Mouse (Mus musculus): ENCODE measurements at regions not wholly inside any gene's neighbourhood (a gene's known extent, or its start where the extent isn't known, plus 50 kb on each side); places are given as distances from the start of the nearest gene placed in this dataset.

DNA sequence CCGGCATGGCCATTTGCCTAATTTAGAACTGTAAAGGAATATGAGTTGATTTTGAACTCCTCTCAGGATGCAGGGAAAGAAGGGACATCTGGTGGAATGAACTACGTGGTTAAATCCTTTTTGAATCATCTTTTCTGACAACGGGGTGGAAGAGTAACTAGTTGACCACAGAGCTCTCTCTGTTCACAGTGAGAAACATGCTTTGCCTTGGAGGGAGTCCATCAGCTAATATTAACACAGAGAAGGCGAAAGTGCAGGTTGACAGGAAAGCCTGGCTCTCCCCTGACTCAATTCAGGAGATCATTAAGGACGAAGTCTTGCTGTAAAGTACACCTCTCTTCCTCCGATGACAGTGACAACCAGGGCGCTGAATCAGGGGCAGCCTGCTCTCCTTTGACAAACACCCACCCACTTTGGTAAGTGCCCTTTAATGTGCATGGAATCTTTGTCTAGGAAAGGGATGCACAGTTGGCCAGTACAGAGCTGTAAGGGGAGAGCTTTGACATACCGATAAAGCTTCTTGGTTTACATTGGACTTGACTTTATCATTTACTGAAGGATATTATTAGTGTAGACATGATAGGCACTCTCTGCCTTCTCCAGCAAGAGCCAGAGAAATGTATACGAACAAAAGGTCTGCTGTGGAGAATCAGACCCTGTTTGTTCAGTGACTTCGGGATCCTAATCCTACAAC lies 480.3 kb downstream of the Gm10295 start:
- DNase-seq (ENCODE audit: low read depth, low spot score) = no peak
- in situ Hi-C loops (cut with MboI; ENCODE audit: low sequenced_read_pairs in 2 of 2, unreplicated experiment in 2 of 2) = no loop called here
- H3K27ac ChIP-seq (ENCODE audit: insufficient read depth, low read depth, low read length, poor library complexity, severe bottlenecking) = no peak overlapping the region
- no peak overlapping the region for H3K4me3 ChIP-seq (ENCODE audit: insufficient read depth in 1 of 2, low read depth in 1 of 2, low read length in 2 of 2, poor library complexity in 1 of 2, severe bottlenecking in 1 of 2)
- TF ChIP-seq MAFK (IDR thresholded peaks at IDR 0.05; ENCODE audit: insufficient read depth, low read depth, low read length) = no peak
- TF ChIP-seq ZNF384 (IDR thresholded peaks at IDR 0.05; ENCODE audit: low read depth, low read length) = no peak
- no peak for TF ChIP-seq ZC3H11A (IDR thresholded peaks at IDR 0.05; ENCODE audit: borderline replicate concordance, low read depth, low read length)
- no peak for TF ChIP-seq CHD2 (IDR thresholded peaks at IDR 0.05; ENCODE audit: low read depth, low read length)
- TF ChIP-seq HCFC1 (IDR thresholded peaks at IDR 0.05; ENCODE audit: borderline replicate concordance, insufficient read depth, low read length) = no peak
- no peaks in the 10 kb centered on the region for H3K36me3 ChIP-seq (ENCODE audit: control insufficient read depth, insufficient read depth, low read length, poor library complexity, severe bottlenecking)
- no peaks in the 10 kb centered on the region for H3K4me1 ChIP-seq (ENCODE audit: control insufficient read depth in 2 of 2, insufficient read depth in 2 of 2, low read length in 2 of 2, poor library complexity in 1 of 2)
- no peaks in the 10 kb centered on the region for H3K9me3 ChIP-seq (ENCODE audit: control insufficient read depth, insufficient read depth, low read depth, low read length)
- H3K9ac ChIP-seq (ENCODE audit: insufficient read depth, low read depth, low read length, poor library complexity, severe bottlenecking) = no peak overlapping the region

- Histone ChIP-seq H3K9me3 (ENCODE audit: control insufficient read depth, insufficient read depth, low read depth, low read length) (no peaks in the 10 kb centered on the region), H3K27ac (ENCODE audit: insufficient read depth, low read depth, low read length, poor library complexity, severe bottlenecking) (no peak overlapping the region), H3K4me1 (ENCODE audit: control insufficient read depth in 2 of 2, insufficient read depth in 2 of 2, low read length in 2 of 2, poor library complexity in 1 of 2) (no peaks in the 10 kb centered on the region), H3K4me3 (ENCODE audit: insufficient read depth in 1 of 2, low read depth in 1 of 2, low read length in 2 of 2, poor library complexity in 1 of 2, severe bottlenecking in 1 of 2) (no peak overlapping the region), H3K36me3 (ENCODE audit: control insufficient read depth, insufficient read depth, low read length, poor library complexity, severe bottlenecking) (no peaks in the 10 kb centered on the region), H3K9ac (ENCODE audit: insufficient read depth, low read depth, low read length, poor library complexity, severe bottlenecking) (no peak overlapping the region)
- DNase-seq (ENCODE audit: low read depth, low spot score) = no peak
- TF ChIP-seq HCFC1 (IDR thresholded peaks at IDR 0.05; ENCODE audit: borderline replicate concordance, insufficient read depth, low read length) (no peak), CHD2 (IDR thresholded peaks at IDR 0.05; ENCODE audit: low read depth, low read length) (no peak), MAFK (IDR thresholded peaks at IDR 0.05; ENCODE audit: insufficient read depth, low read depth, low read length) (no peak), ZC3H11A (IDR thresholded peaks at IDR 0.05; ENCODE audit: borderline replicate concordance, low read depth, low read length) (no peak)
- in situ Hi-C loops (cut with MboI; ENCODE audit: low sequenced_read_pairs in 2 of 2, unreplicated experiment in 2 of 2) = no loop called here
These were observed 482.2 kb downstream of the Gm10295 start for GRCm38 (mm10) chr7:70869125-70869524.

- no peak overlapping the region for H3K9ac ChIP-seq (ENCODE audit: insufficient read depth, low read depth, low read length, poor library complexity, severe bottlenecking)
- no peak overlapping the region for H3K27ac ChIP-seq (ENCODE audit: insufficient read depth, low read depth, low read length, poor library complexity, severe bottlenecking)
- no peak for DNase-seq (ENCODE audit: low read depth, low spot score)
- H3K9me3 ChIP-seq (ENCODE audit: control insufficient read depth, insufficient read depth, low read depth, low read length) = no peaks in the 10 kb centered on the region
- no peak overlapping the region for H3K4me3 ChIP-seq (ENCODE audit: insufficient read depth in 1 of 2, low read depth in 1 of 2, low read length in 2 of 2, poor library complexity in 1 of 2, severe bottlenecking in 1 of 2)
- in situ Hi-C loops (cut with MboI; ENCODE audit: low sequenced_read_pairs in 2 of 2, unreplicated experiment in 2 of 2) = no loop called here
- no peaks in the 10 kb centered on the region for H3K4me1 ChIP-seq (ENCODE audit: control insufficient read depth in 2 of 2, insufficient read depth in 2 of 2, low read length in 2 of 2, poor library complexity in 1 of 2)
- TF ChIP-seq MAFK (IDR thresholded peaks at IDR 0.05; ENCODE audit: insufficient read depth, low read depth, low read length) = no peak
- no peak for TF ChIP-seq ZNF384 (IDR thresholded peaks at IDR 0.05; ENCODE audit: low read depth, low read length)
- no peak for TF ChIP-seq ZC3H11A (IDR thresholded peaks at IDR 0.05; ENCODE audit: borderline replicate concordance, low read depth, low read length)
- no peak for TF ChIP-seq CHD2 (IDR thresholded peaks at IDR 0.05; ENCODE audit: low read depth, low read length)
- no peak for TF ChIP-seq HCFC1 (IDR thresholded peaks at IDR 0.05; ENCODE audit: borderline replicate concordance, insufficient read depth, low read length)
- H3K36me3 ChIP-seq (ENCODE audit: control insufficient read depth, insufficient read depth, low read length, poor library complexity, severe bottlenecking) = no peaks in the 10 kb centered on the region
These were observed 491.3 kb downstream of the Gm10295 start for GRCm38 (mm10) chr7:70859957-70860356.

DNA sequence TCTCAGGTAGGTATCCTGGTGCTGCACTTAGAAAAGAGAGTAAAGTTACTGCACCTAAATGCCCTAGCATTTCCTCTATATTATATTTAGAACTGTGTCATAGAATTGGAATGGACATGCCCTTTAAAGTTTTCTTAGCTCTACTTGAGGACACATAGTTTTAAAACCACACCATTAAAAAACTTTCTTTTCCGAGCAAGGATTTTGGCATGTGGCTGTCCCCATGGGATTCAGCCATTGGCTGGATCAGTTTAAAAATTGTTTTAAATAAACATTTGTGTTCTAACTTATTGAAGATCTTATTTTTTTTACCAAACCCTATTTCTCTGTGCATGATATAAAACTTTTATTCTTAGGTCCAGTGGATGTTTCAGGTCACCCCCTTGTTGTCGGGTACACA lies 484.2 kb upstream of the Nr2f2 start:
- H3K27ac ChIP-seq (ENCODE audit: insufficient read depth, low read depth, low read length, poor library complexity, severe bottlenecking) = no peak overlapping the region
- H3K9ac ChIP-seq (ENCODE audit: insufficient read depth, low read depth, low read length, poor library complexity, severe bottlenecking) = no peak overlapping the region
- DNase-seq (ENCODE audit: low read depth, low spot score) = no peak
- TF ChIP-seq HCFC1 (IDR thresholded peaks at IDR 0.05; ENCODE audit: borderline replicate concordance, insufficient read depth, low read length) (no peak), MAFK (IDR thresholded peaks at IDR 0.05; ENCODE audit: insufficient read depth, low read depth, low read length) (no peak), ZNF384 (IDR thresholded peaks at IDR 0.05; ENCODE audit: low read depth, low read length) (no peak)
- in situ Hi-C loops (cut with MboI; ENCODE audit: low sequenced_read_pairs in 2 of 2, unreplicated experiment in 2 of 2) = no loop called here
- no peaks in the 10 kb centered on the region for H3K9me3 ChIP-seq (ENCODE audit: control insufficient read depth, insufficient read depth, low read depth, low read length)
- H3K4me3 ChIP-seq (ENCODE audit: insufficient read depth in 1 of 2, low read depth in 1 of 2, low read length in 2 of 2, poor library complexity in 1 of 2, severe bottlenecking in 1 of 2) = no peak overlapping the region
- H3K4me1 ChIP-seq (ENCODE audit: control insufficient read depth in 2 of 2, insufficient read depth in 2 of 2, low read length in 2 of 2, poor library complexity in 1 of 2) = no peaks in the 10 kb centered on the region
- H3K36me3 ChIP-seq (ENCODE audit: control insufficient read depth, insufficient read depth, low read length, poor library complexity, severe bottlenecking) = no peaks in the 10 kb centered on the region
